Mouse (Mus musculus): ENCODE data around the gene 5031410I06Rik. TPM values are rescaled to one million over a fixed set of nuclear protein-coding genes. Genes with fewer than 3 reads are reported as not detected.

The 5031410I06Rik gene
- not detected for total RNA-seq (2023)

DNA sequence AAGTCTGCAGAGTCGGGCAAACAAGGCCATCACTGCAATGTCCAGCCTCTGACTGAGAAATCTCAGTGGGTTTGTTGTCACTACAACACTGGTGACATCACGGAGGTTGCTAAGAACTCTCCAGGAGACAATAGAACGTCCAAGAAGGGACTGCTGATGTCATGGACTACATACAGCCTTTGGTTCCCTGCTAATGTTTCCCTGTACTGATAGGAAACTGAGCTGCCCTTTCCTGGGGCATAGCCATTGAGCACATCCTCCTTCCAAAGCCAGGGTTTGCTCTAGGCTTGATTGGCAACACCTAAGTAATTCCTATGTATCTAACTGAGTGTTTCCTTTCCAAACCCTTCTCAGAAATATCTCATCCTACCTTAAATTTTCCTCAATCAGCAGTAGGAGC is at the start of gene 5031410I06Rik:
TSS of gene 5031410I06Rik (minus strand) at position 101 of the 400 bp plus-strand sequence.

DNA sequence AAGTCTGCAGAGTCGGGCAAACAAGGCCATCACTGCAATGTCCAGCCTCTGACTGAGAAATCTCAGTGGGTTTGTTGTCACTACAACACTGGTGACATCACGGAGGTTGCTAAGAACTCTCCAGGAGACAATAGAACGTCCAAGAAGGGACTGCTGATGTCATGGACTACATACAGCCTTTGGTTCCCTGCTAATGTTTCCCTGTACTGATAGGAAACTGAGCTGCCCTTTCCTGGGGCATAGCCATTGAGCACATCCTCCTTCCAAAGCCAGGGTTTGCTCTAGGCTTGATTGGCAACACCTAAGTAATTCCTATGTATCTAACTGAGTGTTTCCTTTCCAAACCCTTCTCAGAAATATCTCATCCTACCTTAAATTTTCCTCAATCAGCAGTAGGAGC is 16.2 kb upstream of the 5031410I06Rik start, which contains the start of gene Gm10220:
TSS of gene Gm10220 (minus strand) at position 101 of the 400 bp plus-strand sequence.

DNA sequence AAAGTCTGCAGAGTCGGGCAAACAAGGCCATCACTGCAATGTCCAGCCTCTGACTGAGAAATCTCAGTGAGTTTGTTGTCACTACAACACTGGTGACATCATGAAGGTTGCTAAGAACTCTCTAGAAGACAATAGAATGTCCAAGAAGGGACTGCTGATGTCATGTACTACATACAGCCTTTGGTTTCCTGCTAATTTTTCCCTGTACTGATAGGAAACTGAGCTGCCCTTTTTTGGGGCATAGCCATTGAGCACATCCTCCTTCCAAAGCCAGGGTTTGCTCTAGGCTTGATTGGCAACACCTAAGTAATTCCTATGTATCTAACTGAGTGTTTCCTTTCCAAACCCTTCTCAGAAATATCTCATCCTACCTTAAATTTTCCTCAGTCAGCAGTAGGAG is 16.0 kb downstream of the 5031410I06Rik start, which contains the start of gene Gm10471:
TSS of gene Gm10471 (minus strand) at position 101 of the 400 bp plus-strand sequence.

GRCm38 (mm10) chr5:26058481-26058880 is 46.7 kb downstream of the 5031410I06Rik start, which contains the start of gene Gm7347:
Gene Gm7347 (minus strand): TSS chr5:26058581.

Other genes starting within 250 kb of the 5031410I06Rik start
- gene Gm21663, start 163.0 kb downstream of the 5031410I06Rik start, total RNA-seq (2023) = not detected
- not detected for gene Gm21671, start 150.9 kb downstream of the 5031410I06Rik start, total RNA-seq (2023)
- gene Gm21680, start 132.7 kb downstream of the 5031410I06Rik start, total RNA-seq (2023) = not detected
- gene Gm21698, start 116.7 kb downstream of the 5031410I06Rik start, total RNA-seq (2023) = not detected
- not detected for gene Gm1979, start 100.6 kb downstream of the 5031410I06Rik start, total RNA-seq (2023)
- gene Gm5862, start 82.4 kb downstream of the 5031410I06Rik start, total RNA-seq (2023) = not detected
- not detected for gene Speer4a, start 65.8 kb downstream of the 5031410I06Rik start, total RNA-seq (2023)
- gene Gm7347, start 46.8 kb downstream of the 5031410I06Rik start, total RNA-seq (2023) = not detected
- not detected for gene Gm10471, start 16.1 kb downstream of the 5031410I06Rik start, total RNA-seq (2023)
- gene Gm10220, start 16.1 kb upstream of the 5031410I06Rik start, total RNA-seq (2023) = not detected
- not detected for gene Gm7361, start 152.3 kb upstream of the 5031410I06Rik start, total RNA-seq (2023)